Mouse (Mus musculus) adrenal gland, adult 8-10 months (tissue): Measurements from ENCODE around the gene Glipr1l2. TPM values are rescaled to one million over a fixed set of nuclear protein-coding genes. Genes with fewer than 3 reads are reported as not detected.
"Not testable (repeated sequence)": the region's sequence is repeated elsewhere in the genome, so short reads cannot be mapped to it uniquely, and the experiment has no call there.

Experiments used
- DNase-seq: peaks from one replicate; pipeline ENCODE4 v3.0.0; 2022
- total RNA-seq, 4 experiments: library from RNA; stranded (reverse); gene quantifications; 2 replicates each; pipeline ENCODE4 v1.2.4; 2022

The Glipr1l2 gene
- not detected for total RNA-seq

GRCm38 (mm10) chr10:112083157-112083556, at the start of gene Glipr1l2:
Gene Glipr1l2, plus strand, starts transcription at chr10:112083354.
- DNase-seq = no peak

- DNase-seq = not testable (repeated sequence)
Measured at GRCm38 (mm10) chr10:112043523-112043922, 39.6 kb upstream of the Glipr1l2 start.

GRCm38 (mm10) chr10:112044283-112044682, 38.9 kb upstream of the Glipr1l2 start:
- DNase-seq = not testable (repeated sequence)

- DNase-seq = no peak
Measured at GRCm38 (mm10) chr10:112051220-112051619, 31.9 kb upstream of the Glipr1l2 start.

GRCm38 (mm10) chr10:112051956-112052355, 31.2 kb upstream of the Glipr1l2 start:
- DNase-seq = not testable (repeated sequence)

GRCm38 (mm10) chr10:112059702-112060582, 23.2 kb upstream of the Glipr1l2 start, which contains the start of gene Glipr1l1:
Gene Glipr1l1, plus strand, starts transcription at chr10:112060189.
- DNase-seq = peak; percentile 45

- not testable (repeated sequence) for DNase-seq
Measured at GRCm38 (mm10) chr10:112060583-112060934, 22.6 kb upstream of the Glipr1l2 start.

- DNase-seq = no peak
Measured at GRCm38 (mm10) chr10:112080044-112080443, 3.1 kb upstream of the Glipr1l2 start.

- DNase-seq = not testable (repeated sequence)
Measured at GRCm38 (mm10) chr10:112105785-112106184, 22.6 kb downstream of the Glipr1l2 start.

GRCm38 (mm10) chr10:112110401-112110800, 27.2 kb downstream of the Glipr1l2 start:
- DNase-seq = no peak

GRCm38 (mm10) chr10:112125090-112125489, 41.9 kb downstream of the Glipr1l2 start:
- DNase-seq = not testable (repeated sequence)

- not testable (repeated sequence) for DNase-seq
Measured at GRCm38 (mm10) chr10:112127682-112128230, 44.6 kb downstream of the Glipr1l2 start.

GRCm38 (mm10) chr10:112132194-112132593, 49.0 kb downstream of the Glipr1l2 start:
- DNase-seq = no peak

- peak; percentile 8 for DNase-seq
Measured at GRCm38 (mm10) chr10:112138050-112138870, 55.1 kb downstream of the Glipr1l2 start.

- no peak for DNase-seq
Measured at GRCm38 (mm10) chr10:112138871-112139430, 55.8 kb downstream of the Glipr1l2 start.

GRCm38 (mm10) chr10:112139834-112140233, 56.7 kb downstream of the Glipr1l2 start:
- no peak for DNase-seq

Other genes with a start within 250 kb of the Glipr1l2 start
- gene Krr1, start 110.7 kb upstream of the Glipr1l2 start, total RNA-seq = 10 to 100 TPM; 38.5 to 49.1 (median 42.1) TPM
- 1 to 10 TPM; 3.2 to 6.9 (median 4.5) TPM for gene Glipr1, start 80.7 kb upstream of the Glipr1l2 start, total RNA-seq
- gene Glipr1l1, start 23.2 kb upstream of the Glipr1l2 start, total RNA-seq = not detected
- gene Glipr1l3, start 77.0 kb downstream of the Glipr1l2 start, total RNA-seq = not detected
- not detected for gene Caps2, start 80.3 kb downstream of the Glipr1l2 start, total RNA-seq
- under 1 TPM in 3 of 4 experiments, not detected in 1; 0.09 to 0.35 (median 0.10) TPM for gene Kcnc2, start 187.8 kb downstream of the Glipr1l2 start, total RNA-seq